9 mouse cellular contexts compared by ENCODE assay signal in genomic region chr14:52313931-52314807, GRCm38 (mm10). TPM values are rescaled to one million over a fixed set of nuclear protein-coding genes. Genes with fewer than 3 reads are reported as not detected.
A peak's percentile ranks its signal among the peaks of the same experiment; 100 is the strongest.
DNase-seq lines count a peak whose midpoint lies in the region; ATAC-seq and TF ChIP-seq lines count a peak whose summit lies in the region.
"Had no signal": no experiment of that assay in that cellular context is flagged by ENCODE, and none has a peak within 500 bp of the region (broad histone marks: within the 10 kb centered on the region; RNA-seq: fewer than 3 reads in every experiment).

No protein-coding gene starts in this region.

- peak overlapping the region; percentile 57 for H3K4me2 ChIP-seq in forebrain, embryonic 15.5 days (replicated peaks)

- 0 out of 2 replicates have a peak overlapping the region, but pooled peaks have one; percentile 3 for H3K9ac ChIP-seq in ES-Bruce4 (ENCODE audit: low read depth, poor library complexity, severe bottlenecking)
- H3K9ac ChIP-seq in forebrain, embryonic 15.5 days (replicated peaks) = 0 out of 2 replicates have a peak overlapping the region, but pooled peaks have one; percentile 89

- peak overlapping the region; percentile 95; the same call in 1 of the 2 replicates for H3K27ac ChIP-seq in heart, embryonic 10.5 days
- H3K27ac ChIP-seq in ES-Bruce4 (ENCODE audit: insufficient read depth, low read length) = no peak overlapping the region
- no peak overlapping the region for H3K27ac ChIP-seq in forebrain, embryonic 15.5 days (replicated peaks)

- 78% methylated on average over 26 of the region's 26 CpGs for WGBS in heart, embryonic 10.5 days
- WGBS in forebrain, embryonic 15.5 days = 86% methylated on average over 26 of the region's 26 CpGs

- TF ChIP-seq CTCF in ES-Bruce4 (IDR thresholded peaks at IDR 0.05; ENCODE audit: low read depth, low read length) = no peak

- no peaks in the 10 kb centered on the region for H3K27me3 ChIP-seq in heart, embryonic 10.5 days (ENCODE audit: insufficient read depth, poor library complexity, severe bottlenecking)
- H3K27me3 ChIP-seq in ES-Bruce4 (ENCODE audit: control insufficient read depth, insufficient read depth, low read length, poor library complexity, severe bottlenecking) = no peaks in the 10 kb centered on the region
- H3K27me3 ChIP-seq in forebrain, embryonic 15.5 days = no peaks in the 10 kb centered on the region

- peaks cover 45% of the 10 kb centered on the region for H3K36me3 ChIP-seq in heart, embryonic 10.5 days
- H3K36me3 ChIP-seq in ES-Bruce4 (ENCODE audit: control insufficient read depth, insufficient read depth, low read length, poor library complexity, severe bottlenecking) = no peaks in the 10 kb centered on the region
- peaks cover 28% of the 10 kb centered on the region for H3K36me3 ChIP-seq in forebrain, embryonic 15.5 days

- ATAC-seq in forebrain, embryonic 15.5 days (replicated peaks) = no peak
- peak; percentile 73 for ATAC-seq in megakaryocyte, adult 5-6 weeks (ENCODE audit: poor library complexity, severe bottlenecking)

- peaks cover 29% of the 10 kb centered on the region for H3K4me1 ChIP-seq in heart, embryonic 10.5 days
- H3K4me1 ChIP-seq in ES-Bruce4 (ENCODE audit: control insufficient read depth, insufficient read depth, low read length) = no peaks in the 10 kb centered on the region
- H3K4me1 ChIP-seq in forebrain, embryonic 15.5 days = peaks cover 64% of the 10 kb centered on the region

- no peak for TF ChIP-seq EP300 in ES-Bruce4 (IDR thresholded peaks at IDR 0.05; ENCODE audit: insufficient read depth, low read depth, low read length)

- DNase-seq in heart, embryonic 10.5 days (ENCODE audit: low spot score) = no peak
- DNase-seq in heart, postnatal 25 days (ENCODE audit: low spot score) = no peak
- DNase-seq in thymus, postnatal 14 days = no peak
- DNase-seq in cerebellum, adult 9-11 months = no peak
- DNase-seq in left cerebral cortex, postnatal 4 days = no peak

- TF ChIP-seq POLR2A in ES-Bruce4 (IDR thresholded peaks at IDR 0.05; ENCODE audit: insufficient read depth, low read length) = no peak

- H3K9me3 ChIP-seq in heart, embryonic 10.5 days = no peaks in the 10 kb centered on the region
- no peaks in the 10 kb centered on the region for H3K9me3 ChIP-seq in ES-Bruce4 (replicated peaks; ENCODE audit: control insufficient read depth, insufficient read depth, low read length, poor library complexity, severe bottlenecking)
- H3K9me3 ChIP-seq in forebrain, embryonic 15.5 days = no peaks in the 10 kb centered on the region

- peak overlapping the region; percentile 89 for H3K4me3 ChIP-seq in heart, embryonic 10.5 days
- peak overlapping the region; percentile 25 for H3K4me3 ChIP-seq in ES-Bruce4 (ENCODE audit: low read depth, low read length)
- peak overlapping the region; percentile 95 for H3K4me3 ChIP-seq in forebrain, embryonic 15.5 days

- intact Hi-C loops in heart, postnatal 25 days (cut with DNase I) = no loop called here
- intact Hi-C loops in left cerebral cortex, postnatal 4 days (cut with DNase I) = no loop called here

RNA-seq across cellular contexts. Expression of gene Mettl3, which starts 9.2 kb away (rescaled TPM):
- polyA plus RNA-seq in heart, embryonic 10.5 days (2016; fragmentation: Nextera tagmentation; extraction: Ambion mirVana) = 36.0 and 42.5 TPM in 2 replicates
- 10 to 100 TPM; 14.3 to 17.8 TPM for total RNA-seq in heart, postnatal 25 days (2021)
- 65.8 and 67.6 TPM in 2 replicates for polyA plus RNA-seq in ES-Bruce4 (2011; ENCODE audit: insufficient read depth, insufficient read length, low read depth, missing spikeins)
- 51.4 and 57.1 TPM in 2 replicates for polyA plus RNA-seq in forebrain, embryonic 15.5 days (2015; fragmentation: Nextera tagmentation; extraction: Ambion mirVana)
- total RNA-seq in megakaryocyte, adult 5-6 weeks (2015) = 36.2 and 42.1 TPM in 2 replicates
- total RNA-seq in megakaryocyte, adult 5-6 weeks (2017) = 29.9 TPM in 2 replicates
- 10 to 100 TPM; 39.2 to 47.4 TPM for total RNA-seq in left cerebral cortex, postnatal 4 days (2021)

RNA-seq across cellular contexts. Expression of gene Sall2, which starts 14.4 kb away (rescaled TPM):
- 12.1 and 17.1 TPM in 2 replicates for polyA plus RNA-seq in heart, embryonic 10.5 days (2016; fragmentation: Nextera tagmentation; extraction: Ambion mirVana)
- 1 to 10 TPM; 1.4 to 1.8 TPM for total RNA-seq in heart, postnatal 25 days (2021)
- polyA plus RNA-seq in ES-Bruce4 (2011; ENCODE audit: insufficient read depth, insufficient read length, low read depth, missing spikeins) = 10.0 and 11.4 TPM in 2 replicates
- 29.6 and 31.7 TPM in 2 replicates for polyA plus RNA-seq in forebrain, embryonic 15.5 days (2015; fragmentation: Nextera tagmentation; extraction: Ambion mirVana)
- total RNA-seq in megakaryocyte, adult 5-6 weeks (2015) = 0.51 TPM in 1 of 2 replicates, not detected in the other
- 0.07 and 0.37 TPM in 2 replicates for total RNA-seq in megakaryocyte, adult 5-6 weeks (2017)
- 10 to 100 TPM; 45.9 to 48.7 TPM for total RNA-seq in left cerebral cortex, postnatal 4 days (2021)

RNA-seq across cellular contexts. Expression of gene Rab2b, which starts 34.8 kb away (rescaled TPM):
- polyA plus RNA-seq in heart, embryonic 10.5 days (2016; fragmentation: Nextera tagmentation; extraction: Ambion mirVana) = 15.5 and 17.1 TPM in 2 replicates
- 1 to 10 TPM; 4.2 to 5.2 TPM for total RNA-seq in heart, postnatal 25 days (2021)
- polyA plus RNA-seq in ES-Bruce4 (2011; ENCODE audit: insufficient read depth, insufficient read length, low read depth, missing spikeins) = 16.5 and 23.2 TPM in 2 replicates
- 44.4 and 44.8 TPM in 2 replicates for polyA plus RNA-seq in forebrain, embryonic 15.5 days (2015; fragmentation: Nextera tagmentation; extraction: Ambion mirVana)
- total RNA-seq in megakaryocyte, adult 5-6 weeks (2015) = 5.3 and 7.8 TPM in 2 replicates
- total RNA-seq in megakaryocyte, adult 5-6 weeks (2017) = 3.6 and 4.6 TPM in 2 replicates
- total RNA-seq in left cerebral cortex, postnatal 4 days (2021) = 10 to 100 TPM; 38.3 to 40.8 TPM

RNA-seq across cellular contexts. Expression of gene Tox4, which starts 35.2 kb away (rescaled TPM):
- 40.2 and 40.4 TPM in 2 replicates for polyA plus RNA-seq in heart, embryonic 10.5 days (2016; fragmentation: Nextera tagmentation; extraction: Ambion mirVana)
- 10 to 100 TPM; 33.0 to 37.6 TPM for total RNA-seq in heart, postnatal 25 days (2021)
- 66.5 and 67.4 TPM in 2 replicates for polyA plus RNA-seq in ES-Bruce4 (2011; ENCODE audit: insufficient read depth, insufficient read length, low read depth, missing spikeins)
- polyA plus RNA-seq in forebrain, embryonic 15.5 days (2015; fragmentation: Nextera tagmentation; extraction: Ambion mirVana) = 59.5 and 62.9 TPM in 2 replicates
- total RNA-seq in megakaryocyte, adult 5-6 weeks (2015) = 29.9 and 33.1 TPM in 2 replicates
- 37.7 and 41.4 TPM in 2 replicates for total RNA-seq in megakaryocyte, adult 5-6 weeks (2017)
- 10 to 100 TPM; 48.0 to 56.4 TPM for total RNA-seq in left cerebral cortex, postnatal 4 days (2021)

RNA-seq across cellular contexts. Expression of gene Olfr1513, which starts 42.0 kb away (rescaled TPM):
- polyA plus RNA-seq in heart, embryonic 10.5 days (2016; fragmentation: Nextera tagmentation; extraction: Ambion mirVana) = not detected in 2 replicates
- not detected for total RNA-seq in heart, postnatal 25 days (2021)
- polyA plus RNA-seq in ES-Bruce4 (2011; ENCODE audit: insufficient read depth, insufficient read length, low read depth, missing spikeins) = not detected in 2 replicates
- not detected in 2 replicates for polyA plus RNA-seq in forebrain, embryonic 15.5 days (2015; fragmentation: Nextera tagmentation; extraction: Ambion mirVana)
- not detected in 2 replicates for total RNA-seq in megakaryocyte, adult 5-6 weeks (2015)
- not detected in 2 replicates for total RNA-seq in megakaryocyte, adult 5-6 weeks (2017)
- total RNA-seq in left cerebral cortex, postnatal 4 days (2021) = not detected
- polyA plus RNA-seq: heart, postnatal 0 days had no signal

Comparison
In these comparisons a context has a peak if more than half of its experiments do, and no peak if none do; other contexts are left out.
1. H3K4me3 ChIP-seq: peak in every context shown above with its lines; median percentile 95 in forebrain, embryonic 15.5 days; 89 in heart, embryonic 10.5 days; 25 in ES-Bruce4.
2. RNA of gene Sall2, which starts 14.4 kb away (total RNA-seq): 45.9 to 48.7 TPM in left cerebral cortex, postnatal 4 days; 1.4 to 1.8 TPM in heart, postnatal 25 days and 0.07 to 0.51 TPM in megakaryocyte, adult 5-6 weeks; every median in the first group is over 10 times any median in the second.
3. RNA of gene Rab2b, which starts 34.8 kb away (total RNA-seq): 38.3 to 40.8 TPM in left cerebral cortex, postnatal 4 days; 3.6 to 7.8 TPM in megakaryocyte, adult 5-6 weeks and 4.2 to 5.2 TPM in heart, postnatal 25 days; every median in the first group is over 4 times any median in the second.